Mouse (Mus musculus) G1E (cell line): ENCODE results near the gene Psmc1. TPM values are rescaled to one million over a fixed set of nuclear protein-coding genes. Genes with fewer than 3 reads are reported as not detected.

Experiments
- ATAC-seq: 2 replicates; pipeline ENCODE4 v1.8.0; 2016; ENCODE audit warnings: mild to moderate bottlenecking; ENCODE audit not compliant: insufficient number of reproducible peaks, poor library complexity, low FRiP score, severe bottlenecking; ENCODE audit errors: extremely low read depth
- DNase-seq: peaks from one replicate; pipeline ENCODE4 v3.0.0; 2012; ENCODE audit warnings: low spot score
- H3K27me3 ChIP-seq: 2 replicates; pipeline ENCODE4 v1.6.1; 2012; ENCODE audit warnings: mild to moderate bottlenecking, low read length, inconsistent platforms; ENCODE audit not compliant: insufficient read depth
- H3K36me3 ChIP-seq: replicated peaks from 2 replicates; pipeline ENCODE3; 2012; ENCODE audit warnings: mild to moderate bottlenecking, inconsistent platforms
- H3K4me1 ChIP-seq: 2 replicates; pipeline ENCODE4 v1.6.1; 2012; ENCODE audit warnings: low read depth, low read length, inconsistent platforms, mixed read lengths; ENCODE audit not compliant: insufficient read depth
- H3K4me3 ChIP-seq: 2 replicates; pipeline ENCODE4 v1.5.1; 2012; ENCODE audit warnings: low read depth, mild to moderate bottlenecking, inconsistent platforms, low read length, moderate library complexity, mixed read lengths
- H3K9me3 ChIP-seq: replicated peaks from 2 replicates; pipeline ENCODE4 v1.6.1; 2012; ENCODE audit warnings: inconsistent platforms
- CTCF ChIP-seq: IDR thresholded peaks from 2 replicates; pipeline ENCODE4 v1.5.1; 2012; ENCODE audit warnings: low read depth, low read length, inconsistent platforms, mixed read lengths
- GATA1 ChIP-seq: IDR thresholded peaks from 2 replicates; pipeline ENCODE4 v1.6.1; 2012; ENCODE audit warnings: borderline replicate concordance, low read length, inconsistent platforms, mixed read lengths
- GATA2 ChIP-seq: IDR thresholded peaks from 2 replicates; pipeline ENCODE4 v1.6.1; 2012; ENCODE audit warnings: low read depth, low read length, inconsistent platforms, borderline replicate concordance
- POLR2AphosphoS5 ChIP-seq: IDR thresholded peaks from 2 replicates; pipeline ENCODE4 v1.6.1; 2012; ENCODE audit warnings: low read depth, low read length, inconsistent platforms; ENCODE audit not compliant: insufficient replicate concordance
- TAL1 ChIP-seq: conservative IDR thresholded peaks from 2 replicates; pipeline ENCODE4 v1.6.1; 2012; ENCODE audit warnings: low read depth, low read length, inconsistent platforms, mixed read lengths
- polyA plus RNA-seq: library from polyadenylated mRNA; stranded (reverse); fragments of >175 nt; gene quantifications from 2 replicates; pipeline ENCODE4 v1.2.3, GENCODE M21; 2012
- total RNA-seq, 2 experiments: library from RNA; stranded (forward) in 1 of 2; stranded (reverse) in 1 of 2; fragments of 200-1000 nt in 1 of 2; fragments of >200 nt in 1 of 2; fragmentation: Nextera tagmentation in 1 of 2; gene quantifications; 2 replicates each; pipeline ENCODE4 v1.2.3; 2014 to 2017

Psmc1 gene
- total RNA-seq (2014; fragmentation: Nextera tagmentation), result 155 and 162 TPM in 2 replicates
- total RNA-seq (2017), result 212 and 293 TPM in 2 replicates
- 22.5 and 65.1 TPM in 2 replicates for polyA plus RNA-seq

DNA sequence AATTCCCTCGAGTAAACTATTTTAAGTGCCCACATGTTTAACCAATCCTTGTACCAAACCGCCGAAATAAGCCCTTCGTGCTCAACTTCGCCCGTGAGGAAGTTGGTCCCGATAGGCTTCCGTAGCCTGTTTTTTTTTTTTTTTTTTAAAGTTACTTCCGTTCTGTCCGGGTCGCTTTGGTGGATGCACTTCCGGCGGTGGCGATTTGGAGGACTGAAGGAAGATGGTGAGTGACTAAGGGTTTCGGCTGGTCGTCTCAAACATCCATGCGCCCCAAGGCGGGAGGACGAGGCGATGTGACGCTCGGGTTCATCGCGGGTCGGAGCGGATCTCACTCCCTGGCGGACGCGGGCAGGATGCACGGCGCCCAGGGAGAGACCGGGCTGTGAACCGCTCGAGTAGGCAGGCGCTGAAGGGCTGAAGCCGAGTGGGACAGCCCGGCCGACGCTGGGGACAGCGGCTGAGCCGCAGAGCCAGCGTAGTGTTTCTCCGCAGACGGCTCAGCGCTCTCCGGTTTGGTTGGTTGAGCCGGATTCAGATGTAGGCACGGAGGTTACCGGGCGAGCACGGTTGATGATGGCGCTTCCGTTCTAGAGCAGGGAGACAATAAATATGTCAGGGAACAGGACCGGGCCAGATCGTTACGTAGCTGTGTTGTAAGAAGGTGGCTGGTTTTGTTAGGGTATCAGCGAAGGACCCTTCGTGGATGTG is at the start of gene Psmc1:
Gene Psmc1 (plus strand): TSS at position 169 of the 711 bp plus-strand sequence.
- peaks cover 37% of the 10 kb centered on the region for H3K36me3 ChIP-seq
- H3K9me3 ChIP-seq, result no peaks in the 10 kb centered on the region
- H3K4me1 ChIP-seq, result peaks cover 41% of the 10 kb centered on the region
- ATAC-seq (peak; percentile 73), DNase-seq (peak; percentile 77)
- H3K27me3 ChIP-seq, result no peaks in the 10 kb centered on the region
- TF ChIP-seq GATA1 (no peak), CTCF (no peak), POLR2AphosphoS5 (no peak), GATA2 (no peak), TAL1 (no peak)
- peak within 1 kb of the TSS; percentile 90 for H3K4me3 ChIP-seq

DNA sequence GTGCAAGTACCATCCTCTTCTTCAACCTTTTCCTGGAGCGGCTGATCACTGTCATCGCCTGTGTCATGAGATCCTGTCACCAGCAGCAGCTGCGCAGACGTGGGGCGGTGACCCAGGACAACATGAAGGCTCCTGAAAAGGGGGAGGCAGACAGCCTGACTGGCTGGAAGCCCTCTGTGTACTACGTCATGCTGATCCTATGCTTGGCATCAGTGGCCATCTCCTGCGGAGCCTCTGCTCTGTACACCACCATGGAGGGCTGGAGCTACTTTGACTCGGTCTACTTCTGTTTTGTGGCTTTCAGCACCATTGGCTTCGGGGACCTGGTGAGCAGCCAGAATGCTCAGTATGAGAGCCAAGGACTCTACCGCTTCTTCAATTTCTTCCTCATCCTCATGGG is 48.9 kb upstream of the Psmc1 start:
- ATAC-seq, result no peak

DNA sequence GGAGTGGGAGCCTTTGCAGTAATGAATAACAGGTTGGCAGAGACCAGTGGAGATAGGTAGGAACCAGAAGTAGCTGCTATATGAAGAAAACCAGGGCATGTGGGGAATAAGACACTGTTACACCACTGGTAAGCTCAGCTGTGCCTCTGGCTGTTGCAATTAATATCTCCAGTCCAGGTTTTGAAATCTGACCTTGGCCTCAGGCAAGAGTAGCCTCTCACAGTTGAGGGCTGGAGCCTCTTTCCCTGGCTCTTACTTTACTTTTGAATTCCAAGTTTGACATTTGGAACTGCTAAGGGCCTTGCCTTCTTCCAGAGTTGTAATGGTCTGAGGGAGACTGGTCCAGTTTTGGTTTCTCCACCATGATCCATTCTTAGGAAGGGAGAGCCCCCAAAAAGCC is 48.1 kb upstream of the Psmc1 start:
- Histone ChIP-seq H3K9me3 (no peaks in the 10 kb centered on the region), H3K4me3 (no peak overlapping the region), H3K4me1 (no peaks in the 10 kb centered on the region), H3K36me3 (no peaks in the 10 kb centered on the region), H3K27me3 (peaks cover 10% of the 10 kb centered on the region; the same call in 1 of the 2 replicates)
- ATAC-seq, result no peak
- no peak for DNase-seq
- no peak for TF ChIP-seq GATA1
- TF ChIP-seq POLR2AphosphoS5, result no peak
- no peak for TF ChIP-seq CTCF
- no peak for TF ChIP-seq GATA2
- TF ChIP-seq TAL1, result no peak

More for the DNA sequence above, 48.9 kb upstream of the Psmc1 start:
- Histone ChIP-seq H3K4me3 (no peak overlapping the region), H3K27me3 (peaks cover 10% of the 10 kb centered on the region; the same call in 1 of the 2 replicates), H3K9me3 (no peaks in the 10 kb centered on the region), H3K4me1 (no peaks in the 10 kb centered on the region), H3K36me3 (no peaks in the 10 kb centered on the region)
- TF ChIP-seq CTCF, result no peak
- TF ChIP-seq GATA1, result no peak
- no peak for TF ChIP-seq TAL1
- no peak for TF ChIP-seq POLR2AphosphoS5
- TF ChIP-seq GATA2, result no peak
- no peak for DNase-seq

DNA sequence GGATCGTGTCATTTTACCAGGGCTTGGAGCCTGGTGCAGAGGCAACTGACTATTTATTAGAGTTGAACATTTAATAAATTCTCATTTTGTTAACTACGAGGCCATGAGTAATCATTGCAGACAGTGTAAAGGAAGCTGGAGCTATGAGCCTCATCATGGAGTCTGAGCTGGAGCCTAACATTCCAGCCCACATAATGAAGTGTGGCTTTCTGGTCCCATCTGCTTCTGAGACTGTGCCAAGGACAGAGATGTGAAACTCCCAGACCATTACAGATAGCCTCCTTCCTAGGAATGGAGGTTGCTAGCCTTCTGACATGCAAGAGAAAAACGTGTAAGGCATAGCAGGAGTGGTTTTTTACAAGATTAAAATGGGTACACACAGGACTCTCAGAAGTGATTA is 47.4 kb upstream of the Psmc1 start:
- no peaks in the 10 kb centered on the region for H3K36me3 ChIP-seq
- no peaks in the 10 kb centered on the region for H3K9me3 ChIP-seq
- H3K4me1 ChIP-seq, result no peaks in the 10 kb centered on the region
- ATAC-seq (no peak), DNase-seq (no peak)
- no peak for TF ChIP-seq GATA1
- TF ChIP-seq POLR2AphosphoS5, result no peak
- no peak for TF ChIP-seq TAL1
- TF ChIP-seq GATA2, result no peak
- TF ChIP-seq CTCF, result no peak
- peaks cover 11% of the 10 kb centered on the region; the same call in 1 of the 2 replicates for H3K27me3 ChIP-seq
- H3K4me3 ChIP-seq, result no peak overlapping the region

DNA sequence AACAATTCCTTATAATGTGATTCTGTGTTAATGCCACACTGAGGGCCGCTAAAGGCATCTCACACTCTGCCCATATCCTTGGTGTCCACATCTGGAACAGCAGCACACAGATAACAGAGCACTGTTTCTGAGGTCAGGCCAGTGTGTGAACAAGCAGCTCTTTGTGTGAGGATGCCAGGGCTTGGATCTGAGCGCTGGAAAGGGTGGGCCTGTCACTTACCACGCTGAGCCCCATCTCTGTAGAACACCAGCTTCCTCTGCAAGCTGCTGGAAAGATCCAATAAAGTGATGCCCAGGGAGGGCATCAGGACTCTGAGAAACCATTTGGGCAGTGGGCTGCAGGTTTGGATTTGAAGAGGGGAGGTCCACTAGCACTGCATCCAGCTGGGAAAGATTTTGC is 44.8 kb upstream of the Psmc1 start:
- ATAC-seq, result no peak
- Histone ChIP-seq H3K4me1 (no peaks in the 10 kb centered on the region), H3K36me3 (no peaks in the 10 kb centered on the region)

DNA sequence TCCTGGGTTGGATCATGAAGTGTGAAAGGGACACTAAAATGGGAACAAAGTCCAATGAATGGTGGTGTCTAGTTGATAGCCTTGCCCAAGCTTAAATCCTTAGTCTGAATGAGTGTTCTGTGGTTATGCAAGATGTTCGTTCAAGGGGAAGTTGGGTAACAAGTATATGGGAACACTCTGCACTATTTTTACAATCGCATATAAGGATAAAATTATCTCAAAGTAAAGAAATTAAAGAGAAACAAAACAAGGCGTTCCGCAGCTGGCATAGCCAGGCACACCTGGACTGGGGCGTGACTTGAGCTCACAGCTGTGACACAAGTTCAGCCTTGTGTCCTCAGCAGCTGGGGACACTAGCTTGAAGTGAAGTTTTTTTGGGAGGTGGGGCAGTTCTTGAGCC is 42.5 kb upstream of the Psmc1 start:
- Histone ChIP-seq H3K4me1 (no peaks in the 10 kb centered on the region), H3K4me3 (no peak overlapping the region), H3K9me3 (no peaks in the 10 kb centered on the region), H3K36me3 (no peaks in the 10 kb centered on the region), H3K27me3 (peaks cover 15% of the 10 kb centered on the region)
- TF ChIP-seq GATA2 (no peak), GATA1 (no peak), POLR2AphosphoS5 (no peak), CTCF (no peak), TAL1 (no peak)
- ATAC-seq (no peak), DNase-seq (no peak)

More for the DNA sequence above, 44.8 kb upstream of the Psmc1 start:
- TF ChIP-seq CTCF (no peak), TAL1 (no peak), GATA2 (no peak)
- no peak for DNase-seq
- Histone ChIP-seq H3K4me3 (no peak overlapping the region), H3K9me3 (no peaks in the 10 kb centered on the region), H3K27me3 (peaks cover 14% of the 10 kb centered on the region; the same call in 1 of the 2 replicates)
